Mouse (Mus musculus) gastrocnemius, postnatal 14 days (tissue): ENCODE data around the gene Tmem119. TPM values are rescaled to one million over a fixed set of nuclear protein-coding genes. Genes with fewer than 3 reads are reported as not detected.

Experiments
- DNase-seq: peaks from one replicate; pipeline ENCODE4 v3.0.0; 2021; ENCODE audit warnings: mixed read lengths
- intact Hi-C: fragments of 180-260 bp; cut with DNase I; formaldehyde crosslinking; loops from one replicate; pipeline ENCODE4 v1.15.1; 2025; ENCODE audit warnings: low total_unique reads
- total RNA-seq, 2 experiments: library from RNA; stranded (reverse); gene quantifications; 2 replicates each; pipeline ENCODE4 v1.2.3; 2021

Tmem119 gene
- total RNA-seq, 2 experiments from 2014 or later = 5.8 to 11.2 TPM

- intact Hi-C loops = loop anchor here (10.0 kb wide), 1 partner anchor 331 kb away; no protein-coding TSS in a partner anchor
These were observed 26.7 kb downstream of the Tmem119 start for GRCm38 (mm10) chr5:113773664-113774063.

DNA sequence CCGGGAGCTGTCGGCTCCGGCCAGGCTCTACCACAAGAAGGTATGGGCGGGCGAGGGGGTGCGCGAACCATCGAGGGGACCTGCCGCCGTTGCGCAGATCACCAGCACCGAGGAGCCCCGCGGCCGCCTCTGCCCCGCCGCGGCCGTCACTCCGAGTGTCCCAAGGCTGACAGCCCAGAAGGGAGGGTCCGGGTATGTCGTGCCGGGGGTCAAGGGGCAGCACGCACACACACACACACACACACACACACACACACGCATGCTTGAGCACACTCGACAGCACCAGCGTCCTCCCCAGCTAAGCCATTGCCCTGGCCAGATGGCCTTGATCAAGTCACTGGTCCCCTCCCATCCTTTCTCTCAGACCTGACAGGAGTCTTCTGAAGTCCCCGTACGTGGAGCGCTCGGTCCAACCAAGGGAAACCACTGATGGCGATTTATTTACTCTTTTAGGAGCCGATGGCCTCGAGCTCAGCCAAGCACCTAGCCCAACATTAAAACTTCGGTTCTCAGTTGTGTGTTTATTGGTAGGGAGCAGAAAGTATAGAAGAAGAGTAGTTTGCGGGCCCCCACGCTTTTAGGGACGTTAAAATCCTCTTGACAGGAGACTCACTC is 27.3 kb downstream of the Tmem119 start:
- intact Hi-C loops = loop anchor here (10.0 kb wide), 1 partner anchor 332 kb away; no protein-coding TSS in a partner anchor
- no peak for DNase-seq

More at GRCm38 (mm10) chr5:113773664-113774063, 26.7 kb downstream of the Tmem119 start:
- peak; percentile 86 for DNase-seq

DNA sequence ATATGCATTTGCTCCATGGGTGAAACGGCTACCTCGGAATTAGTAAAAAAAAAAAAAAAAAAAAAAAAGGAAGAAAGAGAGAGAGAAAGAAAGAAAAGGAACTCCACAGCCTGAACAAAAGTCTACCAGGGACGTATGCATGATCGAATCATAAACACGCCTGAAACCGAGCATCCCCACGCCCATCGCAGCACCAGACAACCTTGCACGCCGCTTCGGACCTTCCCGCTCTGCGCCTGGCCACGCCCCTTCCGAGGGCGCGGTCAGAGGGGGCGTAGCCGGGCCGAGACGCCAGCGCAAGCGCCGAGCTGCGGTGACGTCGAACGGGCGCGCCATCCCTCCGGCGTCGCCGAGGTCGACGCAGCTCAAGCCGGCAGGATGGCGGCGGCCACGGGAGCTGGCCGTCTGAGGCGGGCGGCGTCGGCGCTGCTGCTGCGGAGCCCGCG is 27.8 kb downstream of the Tmem119 start, which contains the start of the genes Sart3 and Iscu:
Sart3 (minus strand) TSS at position 61 of the 446 bp plus-strand sequence.
Iscu (plus strand) TSS at position 299 of the 446 bp plus-strand sequence.
- DNase-seq = peak; percentile 94
- intact Hi-C loops = loop anchor here (10.0 kb wide), 1 partner anchor 332 kb away; no protein-coding TSS in a partner anchor

GRCm38 (mm10) chr5:113771213-113772162 is 28.8 kb downstream of the Tmem119 start:
- intact Hi-C loops = loop anchor here (2.0 to 10.0 kb wide), 2 partner anchors 35 to 333 kb away; no protein-coding TSS in a partner anchor
- peak; percentile 85 for DNase-seq

GRCm38 (mm10) chr5:113768806-113769205 is 31.5 kb downstream of the Tmem119 start:
- intact Hi-C loops = no loop called here

GRCm38 (mm10) chr5:113765641-113766526 is 34.4 kb downstream of the Tmem119 start:
- DNase-seq = no peak
- intact Hi-C loops = no loop called here

More at GRCm38 (mm10) chr5:113768806-113769205, 31.5 kb downstream of the Tmem119 start:
- no peak for DNase-seq

- intact Hi-C loops = no loop called here
- DNase-seq = no peak
These were observed 35.9 kb downstream of the Tmem119 start for GRCm38 (mm10) chr5:113764426-113764825.

GRCm38 (mm10) chr5:113761585-113761984 is 38.7 kb downstream of the Tmem119 start:
- DNase-seq = no peak
- intact Hi-C loops = no loop called here

GRCm38 (mm10) chr5:113755347-113756030 is 44.8 kb downstream of the Tmem119 start:
- no peak for DNase-seq
- intact Hi-C loops = no loop called here

DNA sequence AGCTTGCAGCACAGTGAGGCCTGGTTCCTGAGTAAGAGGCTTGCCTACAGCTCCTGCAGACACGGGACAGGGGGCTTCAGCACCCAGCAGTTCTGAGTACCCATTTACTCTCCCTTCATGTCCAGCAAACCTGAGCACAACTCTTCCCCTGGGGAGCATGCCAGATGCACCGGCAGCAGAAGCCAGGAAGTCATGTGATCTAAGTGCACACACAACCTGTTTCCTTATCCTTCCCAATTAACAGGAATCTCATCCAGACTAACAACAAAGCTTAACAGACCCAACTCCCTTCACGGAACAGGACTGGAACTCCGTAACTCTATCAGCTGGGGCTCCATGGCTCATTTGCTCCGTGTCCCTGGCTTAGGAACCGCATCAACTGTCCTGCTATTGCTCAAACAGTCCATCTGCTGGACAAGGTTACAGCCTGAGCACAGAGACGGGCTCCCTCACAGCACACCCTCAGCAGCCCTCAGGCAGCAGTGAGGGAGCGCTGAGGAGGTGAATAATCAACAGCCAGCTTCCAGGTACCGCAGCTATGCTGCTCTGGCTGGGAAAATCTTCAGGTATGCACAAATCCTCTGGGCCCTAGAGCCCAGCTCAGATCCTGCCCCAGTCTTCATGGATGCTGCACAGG is 48.7 kb downstream of the Tmem119 start:
- intact Hi-C loops = no loop called here

DNA sequence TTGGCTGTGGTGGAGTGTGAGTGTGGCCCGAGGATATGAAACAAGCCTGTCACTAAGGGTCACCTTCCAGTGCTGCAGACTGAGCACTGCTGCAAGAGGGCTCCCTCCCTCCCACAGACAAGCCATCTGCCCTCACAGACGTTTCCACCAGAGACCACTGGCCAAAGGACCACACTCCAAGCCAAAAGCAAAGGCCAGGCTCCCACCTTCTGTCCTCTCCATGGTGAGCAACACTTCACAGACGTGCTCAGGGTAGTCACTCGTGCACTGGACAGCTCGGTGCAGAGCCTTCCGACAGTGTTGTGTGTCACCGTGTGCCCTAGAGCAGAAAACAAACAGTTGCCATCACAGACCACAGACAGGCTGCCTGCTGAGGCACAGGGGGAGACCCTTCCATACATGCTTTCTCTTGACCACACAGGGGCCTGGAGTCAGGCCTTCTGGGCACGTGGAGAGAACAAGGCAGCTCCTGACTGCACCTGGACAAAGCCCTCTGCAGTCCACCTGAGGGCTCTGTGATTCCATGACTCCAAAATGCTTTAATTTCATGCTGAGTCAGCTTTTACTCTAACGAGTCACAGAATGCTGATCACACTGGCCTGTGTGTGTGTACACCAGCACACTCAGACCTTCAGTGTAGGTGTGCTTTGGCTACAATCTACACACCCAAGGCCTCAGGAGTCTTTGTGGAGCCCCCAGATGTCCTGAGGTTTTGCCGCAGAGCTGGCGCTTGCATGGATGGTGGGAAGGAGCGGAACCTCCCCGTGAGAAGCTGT is 51.6 kb downstream of the Tmem119 start:
- intact Hi-C loops = no loop called here
- no peak for DNase-seq

More for the DNA sequence above, 48.7 kb downstream of the Tmem119 start:
- DNase-seq = no peak

- DNase-seq = no peak
- intact Hi-C loops = no loop called here
These were observed 52.7 kb downstream of the Tmem119 start for GRCm38 (mm10) chr5:113747629-113748028.

Other genes with a start within 250 kb of the Tmem119 start
- 10 to 100 TPM; 14.6 to 14.8 TPM for gene Cmklr1, start 150.1 kb downstream of the Tmem119 start, total RNA-seq
- gene 1700069L16Rik, start 75.7 kb downstream of the Tmem119 start, total RNA-seq = not detected
- 1 to 10 TPM; 4.9 TPM for gene Ficd, start 64.7 kb downstream of the Tmem119 start, total RNA-seq
- 1 to 10 TPM; 6.5 to 6.9 TPM for gene Sart3, start 28.0 kb downstream of the Tmem119 start, total RNA-seq
- gene Iscu, start 27.8 kb downstream of the Tmem119 start, total RNA-seq = 100 to 1,000 TPM in 1 of 2 experiments, 10 to 100 TPM in 1; 92.5 to 102 TPM
- gene Selplg, start 32.1 kb upstream of the Tmem119 start, total RNA-seq = 1 to 10 TPM; 1.1 TPM
- gene Coro1c, start 108.2 kb upstream of the Tmem119 start, total RNA-seq = 10 to 100 TPM; 24.0 to 28.7 TPM
- gene Ssh1, start 193.4 kb upstream of the Tmem119 start, total RNA-seq = 1 to 10 TPM; 5.6 to 8.9 TPM
- gene Dao, start 203.2 kb upstream of the Tmem119 start, total RNA-seq = not detected